Mouse (Mus musculus) erythroblast, embryonic 14.5 days (primary cell): ENCODE results near the gene 2700049A03Rik. TPM values are rescaled to one million over a fixed set of nuclear protein-coding genes. Genes with fewer than 3 reads are reported as not detected.

Experiments used
- H3K27me3 ChIP-seq: 2 replicates; pipeline ENCODE4 v1.6.1; 2012; ENCODE audit warnings: inconsistent platforms; ENCODE audit not compliant: control insufficient read depth
- H3K36me3 ChIP-seq: 2 replicates; pipeline ENCODE4 v1.6.1; 2012; ENCODE audit warnings: mild to moderate bottlenecking, inconsistent platforms; ENCODE audit not compliant: control insufficient read depth
- H3K4me1 ChIP-seq: 2 replicates; pipeline ENCODE4 v1.6.1; 2012; ENCODE audit warnings: inconsistent platforms; ENCODE audit not compliant: control insufficient read depth
- H3K4me3 ChIP-seq: replicated peaks from 2 replicates; pipeline ENCODE3; 2012; ENCODE audit warnings: moderate library complexity, mild to moderate bottlenecking, inconsistent platforms
- H3K9me3 ChIP-seq: 2 replicates; pipeline ENCODE4 v1.6.1; 2012; ENCODE audit warnings: low read length, inconsistent platforms, mixed read lengths; ENCODE audit not compliant: control insufficient read depth
- GATA1 ChIP-seq: IDR thresholded peaks from 2 replicates; pipeline ENCODE4 v1.6.1; 2012; ENCODE audit warnings: low read length, inconsistent platforms, mixed read lengths
- TAL1 ChIP-seq: IDR thresholded peaks from 3 replicates; pipeline ENCODE4 v1.6.1; 2012; ENCODE audit warnings: low read length, inconsistent platforms, mixed read lengths
- polyA plus RNA-seq: library from polyadenylated mRNA; stranded (reverse); fragments of >175 nt; gene quantifications from 2 replicates; pipeline ENCODE4 v1.2.3, GENCODE M21; 2012

2700049A03Rik gene
- polyA plus RNA-seq, 1 experiment: 0.06 TPM

DNA sequence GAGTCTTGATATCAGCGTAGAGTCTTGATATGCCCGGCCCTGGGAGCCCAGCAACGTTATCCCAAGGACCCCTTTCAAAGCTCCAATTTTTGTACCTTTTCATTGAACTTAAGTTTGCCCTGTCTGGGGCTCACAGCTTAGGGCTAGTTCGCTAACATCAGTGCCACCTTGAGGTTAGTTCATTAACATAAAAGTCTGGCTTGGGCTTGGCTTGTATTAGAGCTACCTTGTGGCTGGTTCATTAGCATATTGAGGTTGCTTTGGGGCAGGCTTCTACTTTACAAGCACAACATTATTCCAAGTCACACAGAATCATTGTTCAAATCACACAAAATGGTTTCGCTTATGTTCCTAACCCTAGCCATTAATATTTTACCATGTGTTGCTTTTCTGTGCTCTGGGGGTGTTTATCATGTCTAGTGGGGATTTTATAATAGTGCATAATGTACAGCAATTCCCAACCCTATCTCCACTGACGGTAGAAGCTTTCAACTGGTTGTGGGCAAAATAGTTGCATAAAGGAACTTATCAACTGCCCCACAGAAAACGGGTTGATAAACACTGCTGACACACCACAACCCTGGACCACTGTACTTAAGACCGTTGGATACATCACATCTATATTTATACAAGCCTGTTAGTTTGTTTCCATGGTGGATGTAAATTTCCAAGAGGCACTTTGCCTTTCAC, 139.4 kb downstream of the 2700049A03Rik start:
- TF ChIP-seq TAL1 (no peak), GATA1 (no peak)
- no peaks in the 10 kb centered on the region for H3K9me3 ChIP-seq
- no peaks in the 10 kb centered on the region for H3K4me1 ChIP-seq
- H3K4me3 ChIP-seq: no peak overlapping the region
- no peaks in the 10 kb centered on the region for H3K36me3 ChIP-seq
- no peaks in the 10 kb centered on the region for H3K27me3 ChIP-seq

DNA sequence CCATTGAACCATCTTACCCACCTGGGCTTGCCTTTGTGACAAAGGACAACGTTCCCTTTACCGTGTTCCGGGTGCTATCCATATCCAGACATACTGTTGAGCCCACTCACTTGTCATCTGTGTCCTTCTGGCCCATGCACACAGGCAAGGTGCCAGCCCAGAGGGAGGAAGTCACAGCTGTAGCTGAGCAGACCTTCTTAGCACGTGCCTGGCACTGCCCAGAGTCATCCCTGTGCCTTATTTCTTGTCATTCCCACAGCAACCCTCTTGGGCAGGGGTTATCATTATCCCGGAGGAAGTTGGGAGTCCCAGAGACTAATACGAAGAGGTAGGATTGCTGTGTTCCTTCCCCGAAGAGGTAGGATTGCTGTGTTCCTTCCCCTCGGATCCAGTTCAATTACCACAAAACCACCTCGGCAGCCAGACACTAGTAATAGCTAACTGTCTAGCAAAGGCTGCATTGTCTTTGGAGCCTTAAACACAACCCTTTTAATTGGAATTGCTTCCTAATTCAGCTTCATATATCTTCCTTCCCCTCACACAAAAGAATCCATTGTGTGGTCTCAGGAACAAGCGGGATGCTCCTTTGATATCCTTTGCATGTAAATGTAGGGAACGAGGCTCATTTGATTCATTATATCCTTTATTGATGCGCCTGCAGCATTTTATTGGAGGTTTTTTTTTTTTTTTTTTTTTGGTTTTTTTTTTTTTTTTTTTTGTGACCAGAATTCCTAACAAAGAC, 143.0 kb downstream of the 2700049A03Rik start:
- Histone ChIP-seq H3K27me3 (no peaks in the 10 kb centered on the region), H3K36me3 (no peaks in the 10 kb centered on the region), H3K9me3 (no peaks in the 10 kb centered on the region), H3K4me1 (no peaks in the 10 kb centered on the region), H3K4me3 (no peak overlapping the region)
- no peak for TF ChIP-seq GATA1
- no peak for TF ChIP-seq TAL1

DNA sequence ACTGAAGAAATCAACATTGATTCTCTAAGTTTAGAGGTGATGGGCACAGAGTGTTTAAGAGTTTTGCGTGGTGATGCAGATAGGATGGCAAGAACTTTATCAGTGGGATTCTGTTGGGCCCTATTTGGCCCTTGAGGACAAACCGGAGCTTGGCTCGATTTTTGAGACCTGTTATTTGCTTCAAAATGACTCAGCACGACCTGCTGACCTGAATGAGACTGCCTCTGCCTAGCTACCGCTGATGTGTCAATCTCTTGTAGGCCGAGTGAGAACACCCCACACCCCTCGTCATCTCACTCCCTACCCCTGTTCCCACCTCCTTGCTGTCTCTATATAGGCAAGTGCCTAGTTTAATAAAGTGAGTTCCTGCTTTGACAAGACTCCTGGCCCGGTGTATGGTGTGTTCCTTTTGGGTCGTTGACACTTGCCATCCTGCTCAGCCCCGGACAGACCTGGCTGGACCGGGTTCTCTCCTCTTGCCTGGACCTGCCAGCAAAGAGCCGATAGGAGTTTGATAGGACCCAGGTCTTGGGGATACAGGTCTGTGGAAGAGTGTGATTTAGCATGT, 144.6 kb downstream of the 2700049A03Rik start:
- no peak overlapping the region for H3K4me3 ChIP-seq
- H3K4me1 ChIP-seq: no peaks in the 10 kb centered on the region
- TF ChIP-seq TAL1 (no peak), GATA1 (no peak)
- H3K27me3 ChIP-seq: no peaks in the 10 kb centered on the region
- no peaks in the 10 kb centered on the region for H3K36me3 ChIP-seq
- no peaks in the 10 kb centered on the region for H3K9me3 ChIP-seq

DNA sequence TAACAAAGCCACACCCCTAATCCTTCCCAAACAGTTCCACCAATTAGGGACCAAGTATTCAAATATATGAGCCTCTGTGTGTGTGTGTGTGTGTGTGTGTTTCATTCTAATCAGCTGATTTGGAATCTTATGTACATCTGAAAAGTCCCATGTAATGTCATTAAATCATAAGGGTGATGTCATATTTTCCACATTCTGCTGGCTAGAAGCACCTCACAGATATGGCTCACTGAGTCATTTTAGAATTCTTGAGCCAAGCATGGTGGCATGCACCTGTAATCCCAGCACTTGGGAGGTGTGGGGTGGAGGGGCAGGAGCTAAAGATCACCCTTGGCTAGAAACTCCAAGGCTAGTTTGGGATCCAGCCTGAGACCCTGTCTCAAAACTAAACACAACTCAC, 148.8 kb downstream of the 2700049A03Rik start:
- no peaks in the 10 kb centered on the region for H3K27me3 ChIP-seq
- no peaks in the 10 kb centered on the region for H3K9me3 ChIP-seq
- H3K4me3 ChIP-seq: no peak overlapping the region
- no peaks in the 10 kb centered on the region for H3K4me1 ChIP-seq
- H3K36me3 ChIP-seq: no peaks in the 10 kb centered on the region
- TF ChIP-seq TAL1 (no peak), GATA1 (no peak)

DNA sequence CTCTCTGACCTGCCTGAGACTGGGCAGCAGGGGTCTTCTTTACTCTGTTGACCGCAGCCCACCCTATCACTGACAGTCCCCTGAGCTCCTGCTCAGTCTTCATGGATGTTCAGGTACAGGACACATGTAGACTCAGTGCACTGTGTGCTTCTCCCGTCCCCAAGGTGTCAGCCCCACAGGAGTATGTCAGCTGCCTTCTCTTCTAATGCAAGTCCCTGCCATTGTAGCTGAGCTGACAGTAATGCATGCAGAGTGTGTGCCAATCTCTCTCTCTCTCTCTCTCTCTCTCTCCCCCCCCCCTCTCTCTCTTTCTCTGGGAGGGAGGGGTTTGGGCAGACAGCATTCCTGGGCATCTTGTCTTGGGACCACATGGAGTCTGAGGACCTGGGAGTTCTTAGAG, 153.8 kb downstream of the 2700049A03Rik start:
- Histone ChIP-seq H3K36me3 (no peaks in the 10 kb centered on the region), H3K9me3 (no peaks in the 10 kb centered on the region), H3K27me3 (no peaks in the 10 kb centered on the region), H3K4me1 (no peaks in the 10 kb centered on the region), H3K4me3 (no peak overlapping the region)
- no peak for TF ChIP-seq GATA1
- TF ChIP-seq TAL1: no peak

Other genes starting within 250 kb of the 2700049A03Rik start
- 0.52 and 0.84 TPM in 2 replicates for gene Actr10, start 199.0 kb upstream of the 2700049A03Rik start, polyA plus RNA-seq
- 1.9 and 2.3 TPM in 2 replicates for gene Psma3, start 162.2 kb upstream of the 2700049A03Rik start, polyA plus RNA-seq
- gene Arid4a, start 120.9 kb upstream of the 2700049A03Rik start, polyA plus RNA-seq: 0.94 and 1.4 TPM in 2 replicates
- gene Tomm20l, start 25.4 kb upstream of the 2700049A03Rik start, polyA plus RNA-seq: not detected in 2 replicates
- 0.45 and 1.0 TPM in 2 replicates for gene Timm9, start 164 bp upstream of the 2700049A03Rik start, polyA plus RNA-seq
- gene Dact1, start 173.0 kb downstream of the 2700049A03Rik start, polyA plus RNA-seq: 0.01 TPM in 1 of 2 replicates, not detected in the other